Mouse (Mus musculus) adrenal gland, postnatal 4 days (tissue): ENCODE measurements at regions not wholly inside any gene's neighbourhood (a gene's known extent, or its start where the extent isn't known, plus 50 kb on each side); places are given as distances from the start of the nearest gene placed in this dataset.
A peak's percentile ranks its signal among the peaks of the same experiment; 100 is the strongest.
"Not testable (repeated sequence)": the region's sequence is repeated elsewhere in the genome, so short reads cannot be mapped to it uniquely, and the experiment has no call there.

ENCODE experiments used
- DNase-seq, 2 experiments: peaks; one replicate each; pipeline ENCODE4 v3.0.0; 2021 to 2022; ENCODE audit warnings: low spot score in 2 of 2, mixed read lengths in 2 of 2

GRCm38 (mm10) chr6:37692758-37693157 lies 162.8 kb downstream of the Akr1d1 start:
- no peak for DNase-seq

- DNase-seq, result no peak
Observed at GRCm38 (mm10) chr6:37696074-37696473, 166.1 kb downstream of the Akr1d1 start.

GRCm38 (mm10) chr6:37703946-37704345 lies 166.7 kb upstream of the Trim24 start:
- DNase-seq, result no peak

GRCm38 (mm10) chr6:37705733-37706145 lies 164.9 kb upstream of the Trim24 start:
- no peak for DNase-seq

- DNase-seq, result not testable (repeated sequence)
Observed at GRCm38 (mm10) chr6:37707671-37708070, 162.9 kb upstream of the Trim24 start.

GRCm38 (mm10) chr6:37711766-37712165 lies 158.8 kb upstream of the Trim24 start:
- no peak for DNase-seq

- DNase-seq, result no peak
Observed at GRCm38 (mm10) chr6:37713411-37713810, 157.2 kb upstream of the Trim24 start.

GRCm38 (mm10) chr6:37714223-37714928 lies 156.2 kb upstream of the Trim24 start:
- no peak for DNase-seq

GRCm38 (mm10) chr6:37721736-37722135 lies 148.9 kb upstream of the Trim24 start:
- no peak for DNase-seq

GRCm38 (mm10) chr6:37723337-37723736 lies 147.3 kb upstream of the Trim24 start:
- DNase-seq, result no peak

GRCm38 (mm10) chr6:37724240-37724639 lies 146.4 kb upstream of the Trim24 start:
- DNase-seq, result no peak

- DNase-seq, result no peak
Observed at GRCm38 (mm10) chr6:37728621-37729020, 142.0 kb upstream of the Trim24 start.

GRCm38 (mm10) chr6:37729165-37729564 lies 141.4 kb upstream of the Trim24 start:
- no peak for DNase-seq

GRCm38 (mm10) chr6:37730500-37731239 lies 139.9 kb upstream of the Trim24 start:
- DNase-seq, result no peak

- DNase-seq, result peak; percentile 60 to 79
Observed at GRCm38 (mm10) chr6:37732385-37732784, 138.2 kb upstream of the Trim24 start.

- DNase-seq, result no peak
Observed at GRCm38 (mm10) chr6:37735288-37735961, 135.2 kb upstream of the Trim24 start.

- DNase-seq, result no peak
Observed at GRCm38 (mm10) chr6:37735962-37736297, 134.7 kb upstream of the Trim24 start.

GRCm38 (mm10) chr6:37740982-37741889 lies 129.4 kb upstream of the Trim24 start:
- DNase-seq, result no peak

- not testable (repeated sequence) for DNase-seq
Observed at GRCm38 (mm10) chr6:37741916-37742315, 128.7 kb upstream of the Trim24 start.

- no peak for DNase-seq
Observed at GRCm38 (mm10) chr6:37744679-37745078, 125.9 kb upstream of the Trim24 start.
